Mouse (Mus musculus): ENCODE measurements around the gene Pa2g4.

The Pa2g4 gene

GRCm38 (mm10) chr10:128535206-128535605, 30.6 kb downstream of the Pa2g4 start:
- DNase-seq = no peak

- DNase-seq = no peak
Measured at GRCm38 (mm10) chr10:128526366-128527356, 39.1 kb downstream of the Pa2g4 start.

- DNase-seq = peak; percentile 73
Measured at GRCm38 (mm10) chr10:128525671-128526308, 40.0 kb downstream of the Pa2g4 start, which contains the start of gene Esyt1. Esyt1 (minus strand) TSS chr10:128525871.

- peak; percentile 49 for DNase-seq
Measured at GRCm38 (mm10) chr10:128524732-128525662, 40.8 kb downstream of the Pa2g4 start.

- DNase-seq = no peak
Measured at GRCm38 (mm10) chr10:128524111-128524731, 41.6 kb downstream of the Pa2g4 start.

- no peak for DNase-seq
Measured at GRCm38 (mm10) chr10:128522351-128522750, 43.4 kb downstream of the Pa2g4 start.

- DNase-seq = no peak
Measured at GRCm38 (mm10) chr10:128520591-128520990, 45.2 kb downstream of the Pa2g4 start.

- DNase-seq = peak; percentile 31
Measured at GRCm38 (mm10) chr10:128518833-128519232, 47.0 kb downstream of the Pa2g4 start.

- DNase-seq = no peak
Measured at GRCm38 (mm10) chr10:128516677-128517076, 49.1 kb downstream of the Pa2g4 start.

- DNase-seq = no peak
Measured at GRCm38 (mm10) chr10:128516029-128516428, 49.8 kb downstream of the Pa2g4 start.

- DNase-seq = no peak
Measured at GRCm38 (mm10) chr10:128515044-128515443, 50.7 kb downstream of the Pa2g4 start.

GRCm38 (mm10) chr10:128511761-128512160, 54.0 kb downstream of the Pa2g4 start:
- no peak for DNase-seq

- no peak for DNase-seq
Measured at GRCm38 (mm10) chr10:128511189-128511588, 54.6 kb downstream of the Pa2g4 start.

- no peak for DNase-seq
Measured at GRCm38 (mm10) chr10:128510301-128510700, 55.5 kb downstream of the Pa2g4 start.

GRCm38 (mm10) chr10:128509831-128510230, 56.0 kb downstream of the Pa2g4 start:
- DNase-seq = no peak

GRCm38 (mm10) chr10:128509203-128509602, 56.6 kb downstream of the Pa2g4 start:
- no peak for DNase-seq

GRCm38 (mm10) chr10:128508260-128508659, 57.5 kb downstream of the Pa2g4 start:
- DNase-seq = no peak
